Mouse (Mus musculus) limb, embryonic 14.5 days (tissue): ENCODE data around the gene Hps5. TPM values are rescaled to one million over a fixed set of nuclear protein-coding genes. Genes with fewer than 3 reads are reported as not detected.
"Not testable (repeated sequence)": the region's sequence is repeated elsewhere in the genome, so short reads cannot be mapped to it uniquely, and the experiment has no call there.

Experiments used
- ATAC-seq: fragments of 200-750 bp; cut with Nextera tagmentation; 2 replicates; pipeline ENCODE4 v1.8.0; 2017; ENCODE audit warnings: low read depth, moderate number of reproducible peaks, moderate TSS enrichment; ENCODE audit not compliant: low FRiP score
- DNase-seq: peaks from one replicate; pipeline ENCODE4 v3.0.0-alpha.2; 2015; ENCODE audit warnings: low spot score
- H3K27ac ChIP-seq: fragments of 300-500 bp; sonication (generic); replicated peaks from 2 replicates; pipeline ENCODE4 v1.5.1; 2014; ENCODE audit warnings: low read depth, mild to moderate bottlenecking, low read length, moderate library complexity, mixed read lengths
- H3K27me3 ChIP-seq: fragments of 300-500 bp; sonication (generic); 2 replicates; pipeline ENCODE4 v1.6.1; 2014; ENCODE audit warnings: low read length, mixed read lengths; ENCODE audit not compliant: control insufficient read depth, insufficient read depth
- H3K36me3 ChIP-seq: fragments of 300-500 bp; sonication (generic); 2 replicates; pipeline ENCODE4 v1.6.1; 2014; ENCODE audit warnings: mild to moderate bottlenecking, low read length, moderate library complexity, mixed read lengths; ENCODE audit not compliant: control insufficient read depth, insufficient read depth
- H3K4me1 ChIP-seq: fragments of 300-500 bp; sonication (generic); 2 replicates; pipeline ENCODE4 v1.6.1; 2014; ENCODE audit warnings: antibody characterized with exemption, low read length, mixed read lengths; ENCODE audit not compliant: control insufficient read depth, insufficient read depth
- H3K4me2 ChIP-seq: fragments of 300-500 bp; sonication (generic); replicated peaks from 2 replicates; pipeline ENCODE4 v1.6.1; 2014; ENCODE audit warnings: low read depth, mild to moderate bottlenecking, low read length, moderate library complexity; ENCODE audit not compliant: severe bottlenecking
- H3K4me3 ChIP-seq: fragments of 300-500 bp; sonication (generic); replicated peaks from 2 replicates; pipeline ENCODE4 v1.5.1; 2014; ENCODE audit warnings: low read length
- H3K9ac ChIP-seq: fragments of 300-500 bp; sonication (generic); 2 replicates; pipeline ENCODE4 v1.6.1; 2014; ENCODE audit warnings: mild to moderate bottlenecking, low read depth, low read length, moderate library complexity; ENCODE audit not compliant: severe bottlenecking
- H3K9me3 ChIP-seq: fragments of 300-500 bp; sonication (generic); 2 replicates; pipeline ENCODE4 v1.6.1; 2016; ENCODE audit warnings: low read length; ENCODE audit not compliant: control insufficient read depth
- POLR2A ChIP-seq: fragments of 200-500 bp; IDR thresholded peaks from 2 replicates; pipeline ENCODE4 v1.8.0; 2012; ENCODE audit warnings: inconsistent platforms, mild to moderate bottlenecking, moderate library complexity, borderline replicate concordance; ENCODE audit not compliant: insufficient read depth, insufficient read length; ENCODE audit errors: extremely low read depth
- WGBS: fragments of 180-500 bp; shearing (Covaris S2); extraction: QIAGEN DNeasy Blood & Tissue Kit; methylation state at CpG from one replicate; pipeline ENCODE4 v1.1.7; 2014; 5-methylcytosine and 5-hydroxymethylcytosine counted together
- polyA plus RNA-seq, 2 experiments: library from polyadenylated mRNA; depleted of rRNA in 1 of 2; stranded (reverse) in 1 of 2; unstranded in 1 of 2; fragments of >200 nt; fragmentation: Nextera tagmentation in 1 of 2; extraction: Ambion mirVana in 1 of 2; gene quantifications; 2 replicates each; pipeline versions ENCODE4 v1.2.1 to v1.2.3; 2012 to 2014

The Hps5 gene
- polyA plus RNA-seq, 2 experiments: 20.6 to 34.2 TPM

DNA sequence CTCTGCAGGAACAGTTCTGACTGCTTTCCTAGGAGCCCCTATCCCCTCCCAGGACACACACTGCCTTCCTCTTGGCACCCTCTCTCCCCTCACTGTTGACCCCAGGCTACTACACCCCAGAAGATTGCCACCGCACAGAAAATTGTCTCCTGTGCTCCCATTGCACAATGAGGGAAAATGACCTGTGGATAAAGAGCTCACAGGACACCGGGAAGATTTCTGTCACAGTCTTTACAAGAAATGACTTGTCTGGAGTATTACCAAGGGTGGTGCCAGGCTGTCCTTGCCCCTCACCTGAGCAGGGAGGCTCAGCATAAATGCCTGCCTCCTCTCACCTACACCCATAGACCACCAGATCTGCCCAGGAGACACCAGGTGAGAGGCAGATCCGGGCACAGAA, 44.4 kb downstream of the Hps5 start, which contains the start of gene Saa2:
Gene Saa2, plus strand, starts transcription at position 301 of the 400 bp plus-strand sequence.
- no peak for TF ChIP-seq POLR2A
- 48% methylated on average over 3 of the region's 3 CpGs for WGBS
- no peak within 1 kb of the TSS for H3K4me2 ChIP-seq
- H3K9ac ChIP-seq: no peak within 1 kb of the TSS
- H3K9me3 ChIP-seq: no peaks in the 10 kb centered on the region
- ATAC-seq (no peak), DNase-seq (no peak)
- H3K4me3 ChIP-seq: no peak within 1 kb of the TSS
- H3K4me1 ChIP-seq: no peaks in the 10 kb centered on the region
- no peak within 1 kb of the TSS for H3K27ac ChIP-seq
- no peaks in the 10 kb centered on the region for H3K36me3 ChIP-seq
- H3K27me3 ChIP-seq: no peaks in the 10 kb centered on the region

DNA sequence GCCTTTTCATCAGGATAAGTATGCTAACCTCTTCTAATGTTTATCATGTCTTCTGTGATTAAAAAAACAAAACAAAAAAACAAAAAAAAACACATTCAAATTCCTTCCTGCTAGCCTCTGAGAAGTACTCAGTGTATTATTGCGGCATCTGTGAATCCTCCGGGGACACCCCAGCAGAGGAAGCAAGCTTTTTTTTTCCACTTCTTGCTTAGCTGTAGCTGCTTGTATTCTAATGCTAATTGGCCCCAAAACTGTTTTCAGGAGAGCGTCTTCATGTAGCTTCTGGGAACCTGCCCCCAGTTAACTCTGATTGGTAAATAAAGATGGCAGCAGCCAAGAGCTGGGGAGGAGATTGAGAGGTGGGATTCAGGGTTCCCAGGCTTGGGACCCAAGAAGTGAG, 47.4 kb downstream of the Hps5 start:
- ATAC-seq: no peak
- no peak overlapping the region for H3K9ac ChIP-seq
- no peak overlapping the region for H3K27ac ChIP-seq
- no peaks in the 10 kb centered on the region for H3K9me3 ChIP-seq
- H3K36me3 ChIP-seq: no peaks in the 10 kb centered on the region
- DNase-seq: no peak
- 60% methylated on average over 3 of the region's 3 CpGs for WGBS
- H3K4me3 ChIP-seq: no peak overlapping the region
- no peaks in the 10 kb centered on the region for H3K27me3 ChIP-seq
- TF ChIP-seq POLR2A: no peak
- no peaks in the 10 kb centered on the region for H3K4me1 ChIP-seq
- H3K4me2 ChIP-seq: no peak overlapping the region

DNA sequence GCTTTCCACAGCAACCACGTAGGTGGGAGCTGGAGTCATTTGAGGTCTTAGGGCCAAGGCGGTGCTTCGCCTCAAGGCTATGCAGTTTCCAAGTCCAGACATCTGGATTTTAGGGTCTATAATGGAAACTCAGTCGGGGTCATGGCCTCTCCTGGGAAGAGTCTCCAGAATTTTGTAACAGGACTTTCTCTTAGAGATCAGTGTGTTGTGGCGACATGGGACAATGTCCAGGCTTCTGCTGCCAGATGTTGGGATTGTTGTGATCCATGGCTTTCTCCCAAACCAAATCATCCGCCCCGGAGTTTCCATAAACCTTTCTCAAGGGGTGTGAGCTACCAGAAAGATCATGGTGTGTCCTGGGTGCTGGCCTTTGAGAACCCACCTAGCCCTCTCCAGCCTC, 49.5 kb downstream of the Hps5 start:
- no peaks in the 10 kb centered on the region for H3K36me3 ChIP-seq
- H3K4me3 ChIP-seq: no peak overlapping the region
- no peak for DNase-seq
- H3K9ac ChIP-seq: no peak overlapping the region
- TF ChIP-seq POLR2A: no peak
- no peak overlapping the region for H3K27ac ChIP-seq
- WGBS: 51% methylated on average over 7 of the region's 7 CpGs
- no peaks in the 10 kb centered on the region for H3K27me3 ChIP-seq
- H3K4me1 ChIP-seq: no peaks in the 10 kb centered on the region
- H3K4me2 ChIP-seq: no peak overlapping the region
- H3K9me3 ChIP-seq: no peaks in the 10 kb centered on the region
- ATAC-seq: no peak

DNA sequence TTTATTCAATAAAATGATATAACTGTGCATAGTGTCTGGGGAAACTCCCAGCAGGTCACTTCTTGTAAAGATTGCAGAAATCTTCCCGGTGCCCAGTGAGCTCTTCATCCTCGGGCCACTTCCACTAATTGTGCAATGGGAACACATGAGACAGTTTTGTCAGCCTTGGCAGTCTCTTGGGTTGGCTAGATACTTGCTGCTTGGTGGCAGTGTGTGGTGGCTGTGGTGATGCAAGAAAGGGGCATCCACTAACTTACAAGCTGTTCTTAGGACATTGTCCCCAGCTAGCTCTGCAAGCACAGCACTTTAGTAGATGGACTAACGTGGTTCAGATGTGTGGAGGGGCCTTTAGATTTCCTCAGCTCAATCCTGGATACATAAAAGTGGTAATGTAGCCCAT, 50.0 kb downstream of the Hps5 start:
- ATAC-seq: no peak
- WGBS: 61% methylated on average over 3 of the region's 3 CpGs
- H3K4me3 ChIP-seq: no peak overlapping the region
- no peak overlapping the region for H3K9ac ChIP-seq
- no peaks in the 10 kb centered on the region for H3K27me3 ChIP-seq
- TF ChIP-seq POLR2A: no peak
- no peak for DNase-seq
- no peaks in the 10 kb centered on the region for H3K4me1 ChIP-seq
- H3K4me2 ChIP-seq: no peak overlapping the region
- no peaks in the 10 kb centered on the region for H3K9me3 ChIP-seq
- H3K36me3 ChIP-seq: no peaks in the 10 kb centered on the region
- no peak overlapping the region for H3K27ac ChIP-seq

DNA sequence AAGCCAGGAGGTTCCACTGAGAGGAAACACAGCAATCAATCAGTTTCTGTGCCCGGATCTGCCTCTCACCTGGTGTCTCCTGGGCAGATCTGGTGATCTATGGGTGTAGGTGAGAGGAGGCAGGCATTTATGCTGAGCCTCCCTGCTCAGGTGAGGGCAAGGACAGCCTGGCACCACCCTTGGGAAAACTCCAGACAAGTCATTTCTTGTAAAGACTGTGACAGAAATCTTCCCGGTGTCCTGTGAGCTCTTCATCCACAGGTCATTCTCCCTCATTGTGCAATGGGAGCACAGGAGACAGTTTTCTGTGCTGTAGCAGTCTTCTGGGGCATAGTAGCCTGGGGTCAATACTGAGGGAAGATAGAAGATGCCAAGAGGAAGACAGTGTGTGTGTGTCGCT, 53.0 kb downstream of the Hps5 start, which contains the start of gene Saa1:
Gene Saa1, minus strand, starts transcription at position 101 of the 400 bp plus-strand sequence.
- not testable (repeated sequence) for H3K36me3 ChIP-seq, ATAC-seq, H3K4me3 ChIP-seq, H3K27me3 ChIP-seq, H3K4me2 ChIP-seq, H3K27ac ChIP-seq, H3K9ac ChIP-seq, H3K4me1 ChIP-seq, H3K9me3 ChIP-seq, DNase-seq
- 67% methylated on average over 3 of the region's 3 CpGs for WGBS

DNA sequence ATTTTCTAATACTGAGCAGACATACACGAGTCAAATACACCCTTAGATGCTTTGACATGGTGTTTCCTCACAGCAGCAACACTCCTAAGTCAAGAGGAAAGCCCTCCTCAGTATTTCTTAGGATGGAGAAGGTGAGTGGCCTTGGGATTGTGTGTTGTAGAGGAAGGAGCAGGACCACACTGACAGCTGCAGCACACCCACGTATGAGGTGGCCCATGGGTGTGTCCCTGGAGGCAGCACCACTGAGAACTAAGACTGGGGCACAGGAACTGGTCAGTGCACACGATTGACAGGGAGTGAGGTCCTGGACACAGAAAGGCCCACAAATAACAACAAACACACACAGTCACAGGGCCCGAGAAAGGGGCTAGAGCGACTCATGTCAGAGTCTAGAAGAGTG, 55.8 kb downstream of the Hps5 start:
- H3K4me2 ChIP-seq, H3K9me3 ChIP-seq, H3K27ac ChIP-seq, H3K27me3 ChIP-seq, ATAC-seq, H3K4me3 ChIP-seq, H3K36me3 ChIP-seq, DNase-seq, H3K4me1 ChIP-seq, H3K9ac ChIP-seq: not testable (repeated sequence)
- whole genome bisulfite sequencing: 77% methylated on average over 5 of the region's 5 CpGs
